Mouse (Mus musculus) lung, postnatal 0 days (tissue): ENCODE data around the gene Rab27a. TPM values are rescaled to one million over a fixed set of nuclear protein-coding genes. Genes with fewer than 3 reads are reported as not detected.

Experiments used
- ATAC-seq: fragments of 200-750 bp; cut with Nextera tagmentation; 2 replicates; pipeline ENCODE4 v1.8.0; 2017; ENCODE audit warnings: moderate library complexity
- DNase-seq: peaks from one replicate; pipeline ENCODE4 v3.0.0-alpha.2; 2016; ENCODE audit warnings: low spot score
- H3K27ac ChIP-seq: fragments of 300-500 bp; sonication (generic); 2 replicates; pipeline ENCODE4 v1.5.1; 2014; ENCODE audit warnings: antibody characterized with exemption, mild to moderate bottlenecking, low read length, mixed read lengths
- H3K27me3 ChIP-seq: fragments of 300-500 bp; sonication (generic); replicated peaks from 2 replicates; pipeline ENCODE4 v1.6.1; 2014; ENCODE audit warnings: low read length, mixed read lengths; ENCODE audit not compliant: insufficient read depth
- H3K36me3 ChIP-seq: fragments of 300-500 bp; sonication (generic); 2 replicates; pipeline ENCODE4 v1.6.1; 2014; ENCODE audit warnings: low read length, mixed read lengths; ENCODE audit not compliant: insufficient read depth
- H3K4me1 ChIP-seq: fragments of 300-500 bp; sonication (generic); 2 replicates; pipeline ENCODE4 v1.6.1; 2014; ENCODE audit warnings: antibody characterized with exemption, low read depth, low read length, mixed read lengths; ENCODE audit not compliant: insufficient read depth
- H3K4me2 ChIP-seq: fragments of 300-500 bp; sonication (generic); replicated peaks from 2 replicates; pipeline ENCODE4 v1.6.1; 2014; ENCODE audit warnings: low read depth, mild to moderate bottlenecking, low read length, moderate library complexity, mixed read lengths
- H3K4me3 ChIP-seq: fragments of 300-500 bp; sonication (generic); 2 replicates; pipeline ENCODE4 v1.5.1; 2014; ENCODE audit warnings: low read depth, low read length
- H3K9ac ChIP-seq: fragments of 300-500 bp; sonication (generic); replicated peaks from 2 replicates; pipeline ENCODE4 v1.6.1; 2014; ENCODE audit warnings: low read depth, mild to moderate bottlenecking
- H3K9me3 ChIP-seq: fragments of 300-500 bp; sonication (generic); 2 replicates; pipeline ENCODE4 v1.6.1; 2016; ENCODE audit warnings: low read length, mixed read lengths
- CTCF ChIP-seq: IDR thresholded peaks from 2 replicates; pipeline ENCODE4 v1.5.1; 2016; ENCODE audit warnings: antibody characterized with exemption, mild to moderate bottlenecking
- EP300 ChIP-seq: IDR thresholded peaks from 2 replicates; pipeline ENCODE4 v1.6.1; 2016; ENCODE audit warnings: antibody characterized with exemption, mild to moderate bottlenecking, control low read depth
- WGBS: fragments of 180-500 bp; shearing (Covaris S2); extraction: QIAGEN DNeasy Blood & Tissue Kit; methylation state at CpG from one replicate; pipeline ENCODE4 v1.1.7; 2014; 5-methylcytosine and 5-hydroxymethylcytosine counted together
- polyA plus RNA-seq: library from polyadenylated mRNA; unstranded; fragments of >200 nt; fragmentation: Nextera tagmentation; extraction: Ambion mirVana; gene quantifications from 2 replicates; pipeline ENCODE4 v1.2.1, GENCODE M21; 2015

The Rab27a gene
- polyA plus RNA-seq, 1 experiment from 2014 or later = 48.7 TPM

GRCm38 (mm10) chr9:73082291-73083000, 37.8 kb downstream of the Rab27a start:
- H3K4me3 ChIP-seq = no peak overlapping the region
- no peaks in the 10 kb centered on the region for H3K9me3 ChIP-seq
- no peak overlapping the region for H3K9ac ChIP-seq
- no peak overlapping the region for H3K27ac ChIP-seq
- DNase-seq = no peak
- H3K4me1 ChIP-seq = 0 out of 2 replicates have a peak, but pooled peaks cover 3% of the 10 kb centered on the region
- no peak overlapping the region for H3K4me2 ChIP-seq
- no peak for ATAC-seq
- TF ChIP-seq CTCF (no peak), EP300 (no peak)
- no peaks in the 10 kb centered on the region; the same call in 1 of the 2 replicates for H3K36me3 ChIP-seq
- WGBS = 84% methylated on average over 8 of the region's 8 CpGs
- H3K27me3 ChIP-seq = no peaks in the 10 kb centered on the region

GRCm38 (mm10) chr9:73083956-73084355, 39.3 kb downstream of the Rab27a start:
- no peak overlapping the region for H3K4me3 ChIP-seq
- no peaks in the 10 kb centered on the region for H3K27me3 ChIP-seq
- H3K9me3 ChIP-seq = no peaks in the 10 kb centered on the region
- 55% methylated on average over 6 of the region's 6 CpGs for WGBS
- no peak overlapping the region for H3K27ac ChIP-seq
- no peaks in the 10 kb centered on the region; the same call in 1 of the 2 replicates for H3K36me3 ChIP-seq
- no peak overlapping the region for H3K9ac ChIP-seq
- ATAC-seq = no peak
- H3K4me2 ChIP-seq = no peak overlapping the region
- TF ChIP-seq CTCF (no peak), EP300 (no peak)
- no peak for DNase-seq
- H3K4me1 ChIP-seq = 0 out of 2 replicates have a peak, but pooled peaks cover 3% of the 10 kb centered on the region

DNA sequence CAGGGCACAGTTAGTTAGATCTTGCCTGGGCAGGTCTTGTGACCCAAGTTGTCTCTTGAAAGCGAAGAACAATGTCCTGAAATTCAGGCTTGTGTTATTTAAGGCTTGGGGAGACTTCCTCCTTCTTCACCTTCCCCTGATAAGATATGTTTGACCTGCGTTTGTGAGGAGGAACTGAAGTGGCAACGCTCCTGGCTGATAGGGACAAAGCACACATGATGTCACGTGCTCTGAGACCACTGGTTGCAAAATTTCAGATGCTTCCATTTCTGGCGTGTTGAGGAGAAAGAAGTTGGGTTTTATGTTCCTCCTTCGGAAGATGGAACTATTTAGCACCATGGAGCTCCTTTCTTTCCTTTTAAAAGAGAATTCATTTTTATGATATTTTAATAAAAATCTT, 41.2 kb downstream of the Rab27a start:
- WGBS = 36% methylated on average over 6 of the region's 6 CpGs
- Histone ChIP-seq H3K4me3 (no peak overlapping the region), H3K27me3 (no peaks in the 10 kb centered on the region), H3K4me2 (no peak overlapping the region), H3K36me3 (no peaks in the 10 kb centered on the region; the same call in 1 of the 2 replicates), H3K4me1 (0 out of 2 replicates have a peak, but pooled peaks cover 3% of the 10 kb centered on the region), H3K9ac (no peak overlapping the region), H3K9me3 (no peaks in the 10 kb centered on the region), H3K27ac (no peak overlapping the region)
- peak; percentile 35; the same call in 1 of the 2 replicates for TF ChIP-seq EP300
- TF ChIP-seq CTCF = no peak
- 0 out of 2 replicates have a peak, but pooled peaks have one; percentile 8 for ATAC-seq
- peak; percentile 68 for DNase-seq

GRCm38 (mm10) chr9:73087121-73087520, 42.5 kb downstream of the Rab27a start:
- Histone ChIP-seq H3K9ac (no peak overlapping the region), H3K27ac (peak overlapping the region; percentile 43; the same call in 1 of the 2 replicates), H3K4me2 (0 out of 2 replicates have a peak overlapping the region, but pooled peaks have one; percentile 11), H3K9me3 (no peaks in the 10 kb centered on the region), H3K36me3 (no peaks in the 10 kb centered on the region; the same call in 1 of the 2 replicates), H3K4me1 (0 out of 2 replicates have a peak, but pooled peaks cover 3% of the 10 kb centered on the region), H3K4me3 (no peak overlapping the region), H3K27me3 (no peaks in the 10 kb centered on the region)
- DNase-seq (peak; percentile 40), ATAC-seq (no peak)
- TF ChIP-seq CTCF (no peak), EP300 (no peak)
- WGBS = 56% methylated on average over 8 of the region's 8 CpGs

DNA sequence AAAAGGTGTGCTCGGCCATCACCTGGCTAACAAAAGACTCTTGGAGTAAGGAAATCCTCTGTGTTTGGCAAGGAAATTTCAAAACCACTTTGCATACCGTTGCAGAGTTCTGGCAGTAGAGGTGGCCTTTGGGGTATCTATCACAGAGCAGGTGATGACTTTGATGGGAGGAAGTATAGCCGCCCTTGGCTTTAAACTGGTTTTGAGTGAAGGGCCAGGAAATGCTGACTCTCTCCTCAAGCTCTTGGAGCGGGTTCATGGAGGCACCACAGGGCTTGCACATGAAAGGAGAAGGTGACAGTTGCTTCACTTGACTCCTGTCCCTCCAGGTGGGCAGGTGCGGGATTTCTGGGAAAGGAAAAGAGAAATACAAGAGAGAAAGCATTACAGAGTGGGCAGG, 42.9 kb downstream of the Rab27a start:
- Histone ChIP-seq H3K4me1 (0 out of 2 replicates have a peak, but pooled peaks cover 3% of the 10 kb centered on the region), H3K9me3 (no peaks in the 10 kb centered on the region), H3K27me3 (no peaks in the 10 kb centered on the region), H3K36me3 (no peaks in the 10 kb centered on the region; the same call in 1 of the 2 replicates), H3K27ac (0 out of 2 replicates have a peak overlapping the region, but pooled peaks have one; percentile 69), H3K9ac (no peak overlapping the region), H3K4me3 (no peak overlapping the region), H3K4me2 (no peak overlapping the region)
- 52% methylated on average over 5 of the region's 5 CpGs for WGBS
- no peak for DNase-seq
- no peak for TF ChIP-seq EP300
- TF ChIP-seq CTCF = no peak
- no peak for ATAC-seq

GRCm38 (mm10) chr9:73089222-73089920, 44.7 kb downstream of the Rab27a start:
- DNase-seq = peak; percentile 94
- Histone ChIP-seq H3K27me3 (no peaks in the 10 kb centered on the region), H3K4me2 (peak overlapping the region; percentile 25; the same call in 1 of the 2 replicates), H3K27ac (peak overlapping the region; percentile 69), H3K36me3 (no peaks in the 10 kb centered on the region; the same call in 1 of the 2 replicates), H3K9ac (no peak overlapping the region), H3K4me3 (no peak overlapping the region), H3K4me1 (0 out of 2 replicates have a peak, but pooled peaks cover 3% of the 10 kb centered on the region), H3K9me3 (no peaks in the 10 kb centered on the region)
- peak; percentile 89 for ATAC-seq
- no peak for TF ChIP-seq CTCF
- peak; percentile 80 for TF ChIP-seq EP300
- WGBS = 40% methylated on average over 16 of the region's 16 CpGs
